Mouse (Mus musculus) CD4-positive helper T cell, adult 2 months (primary cell): ENCODE data around the gene Gm11146.

Experiments used
- DNase-seq: peaks from one replicate; pipeline ENCODE4 v3.0.0-alpha.2; 2012; ENCODE audit warnings: low read depth, missing footprints, low spot score

The Gm11146 gene

GRCm38 (mm10) chr16:77601994-77602393, at the start of gene Gm11146:
Gene Gm11146 (minus strand): TSS chr16:77602094.
- DNase-seq = no peak

- no peak for DNase-seq
These were observed 48.7 kb upstream of the Gm11146 start for GRCm38 (mm10) chr16:77650596-77650995.

- DNase-seq = no peak
These were observed 47.1 kb upstream of the Gm11146 start for GRCm38 (mm10) chr16:77649006-77649405.

- no peak for DNase-seq
These were observed 46.3 kb upstream of the Gm11146 start for GRCm38 (mm10) chr16:77648181-77648580.

GRCm38 (mm10) chr16:77646146-77646545, 44.3 kb upstream of the Gm11146 start:
- DNase-seq = no peak

GRCm38 (mm10) chr16:77644976-77645375, 43.1 kb upstream of the Gm11146 start:
- DNase-seq = no peak

GRCm38 (mm10) chr16:77643871-77644720, 42.2 kb upstream of the Gm11146 start:
- DNase-seq = no peak

- no peak for DNase-seq
These were observed 41.4 kb upstream of the Gm11146 start for GRCm38 (mm10) chr16:77643036-77643870.

GRCm38 (mm10) chr16:77636497-77636896, 34.6 kb upstream of the Gm11146 start:
- DNase-seq = no peak

- no peak for DNase-seq
These were observed 30.5 kb upstream of the Gm11146 start for GRCm38 (mm10) chr16:77632315-77632881.

GRCm38 (mm10) chr16:77622681-77623080, 20.8 kb upstream of the Gm11146 start:
- DNase-seq = no peak

- no peak for DNase-seq
These were observed 687 bp upstream of the Gm11146 start for GRCm38 (mm10) chr16:77602581-77602980.

- DNase-seq = no peak
These were observed 3.1 kb downstream of the Gm11146 start for GRCm38 (mm10) chr16:77598787-77599186.

- no peak for DNase-seq
These were observed 5.3 kb downstream of the Gm11146 start for GRCm38 (mm10) chr16:77596556-77596955.

- DNase-seq = no peak
These were observed 6.2 kb downstream of the Gm11146 start for GRCm38 (mm10) chr16:77595661-77596060.

- DNase-seq = no peak
These were observed 7.3 kb downstream of the Gm11146 start for GRCm38 (mm10) chr16:77594553-77594952.

GRCm38 (mm10) chr16:77593828-77594421, 8.0 kb downstream of the Gm11146 start:
- no peak for DNase-seq

GRCm38 (mm10) chr16:77592986-77593385, 8.9 kb downstream of the Gm11146 start:
- DNase-seq = no peak

GRCm38 (mm10) chr16:77573036-77573435, 28.9 kb downstream of the Gm11146 start:
- DNase-seq = no peak

- no peak for DNase-seq
These were observed 32.4 kb downstream of the Gm11146 start for GRCm38 (mm10) chr16:77569457-77569856.

- no peak for DNase-seq
These were observed 33.5 kb downstream of the Gm11146 start for GRCm38 (mm10) chr16:77568384-77568783.

GRCm38 (mm10) chr16:77562852-77563251, 39.0 kb downstream of the Gm11146 start:
- DNase-seq = no peak
